Mouse (Mus musculus): Measurements from ENCODE around the gene Fam104a.

- no peak for TF ChIP-seq CTCF (conservative IDR thresholded peaks at IDR 0.05; ENCODE audit: insufficient read depth, insufficient read length, low read depth, low read length)
- TF ChIP-seq POLR2A (IDR thresholded peaks at IDR 0.05; ENCODE audit: low read depth, low read length) = no peak
These were observed 17.8 kb downstream of the Fam104a start for GRCm38 (mm10) chr11:113666205-113666604.

Data from kidney, adult 2 months (tissue).